Mouse (Mus musculus) midbrain, embryonic 15.5 days (tissue): Measurements from ENCODE around the gene Wnt2b. TPM values are rescaled to one million over a fixed set of nuclear protein-coding genes. Genes with fewer than 3 reads are reported as not detected.

ENCODE experiments used
- ATAC-seq: fragments of 200-750 bp; cut with Nextera tagmentation; replicated peaks from 2 replicates; pipeline ENCODE4 v1.8.0; 2017; ENCODE audit warnings: moderate TSS enrichment
- H3K27ac ChIP-seq: fragments of 300-500 bp; sonication (generic); 2 replicates; pipeline ENCODE4 v1.5.1; 2015; ENCODE audit warnings: mild to moderate bottlenecking, inconsistent platforms
- H3K27me3 ChIP-seq: fragments of 300-500 bp; sonication (generic); replicated peaks from 2 replicates; pipeline ENCODE4 v1.6.1; 2015; ENCODE audit warnings: inconsistent platforms
- H3K36me3 ChIP-seq: fragments of 300-500 bp; sonication (generic); replicated peaks from 2 replicates; pipeline ENCODE4 v1.6.1; 2015; ENCODE audit warnings: inconsistent platforms
- H3K4me1 ChIP-seq: fragments of 300-500 bp; sonication (generic); 2 replicates; pipeline ENCODE4 v1.6.1; 2015; ENCODE audit warnings: inconsistent platforms
- H3K4me2 ChIP-seq: fragments of 300-500 bp; sonication (generic); 2 replicates; pipeline ENCODE4 v1.6.1; 2015; ENCODE audit warnings: inconsistent platforms, mild to moderate bottlenecking, moderate library complexity
- H3K4me3 ChIP-seq: fragments of 300-500 bp; sonication (generic); 2 replicates; pipeline ENCODE4 v1.5.1; 2015; ENCODE audit warnings: mild to moderate bottlenecking, inconsistent platforms
- H3K9ac ChIP-seq: fragments of 300-500 bp; sonication (generic); 2 replicates; pipeline ENCODE4 v1.6.1; 2015; ENCODE audit warnings: mild to moderate bottlenecking, inconsistent platforms
- H3K9me3 ChIP-seq: fragments of 300-500 bp; sonication (generic); 2 replicates; pipeline ENCODE4 v1.6.1; 2016; ENCODE audit warnings: inconsistent platforms
- WGBS: fragments of 180-500 bp; shearing (Covaris S2); methylation state at CpG from one replicate; pipeline ENCODE4 v1.1.7; 2015; ENCODE audit warnings: mixed read lengths; 5-methylcytosine and 5-hydroxymethylcytosine counted together
- polyA plus RNA-seq: library from polyadenylated mRNA; unstranded; fragments of >200 nt; fragmentation: Nextera tagmentation; extraction: Ambion mirVana; gene quantifications from 2 replicates; pipeline ENCODE4 v1.2.1, GENCODE M21; 2015

The Wnt2b gene
- polyA plus RNA-seq, 1 experiment from 2014 or later, result 1.2 TPM

- Histone ChIP-seq H3K9ac (no peak overlapping the region), H3K27ac (no peak overlapping the region), H3K4me2 (no peak overlapping the region), H3K36me3 (peaks cover 8% of the 10 kb centered on the region; the same call in 1 of the 2 replicates), H3K9me3 (no peaks in the 10 kb centered on the region), H3K4me1 (no peaks in the 10 kb centered on the region), H3K4me3 (no peak overlapping the region), H3K27me3 (no peaks in the 10 kb centered on the region)
- WGBS, result 96% methylated on average over 6 of the region's 6 CpGs
- no peak for ATAC-seq
Measured at GRCm38 (mm10) chr3:104929385-104929784, 32.3 kb downstream of the Wnt2b start.

GRCm38 (mm10) chr3:104914986-104915385 is 46.7 kb downstream of the Wnt2b start:
- WGBS, result 10% methylated on average over 3 of the region's 3 CpGs

GRCm38 (mm10) chr3:104909195-104909594 is 52.5 kb downstream of the Wnt2b start:
- no peaks in the 10 kb centered on the region for H3K4me1 ChIP-seq
- no peaks in the 10 kb centered on the region for H3K9me3 ChIP-seq
- H3K9ac ChIP-seq, result no peak overlapping the region
- peaks cover 4% of the 10 kb centered on the region; the same call in 1 of the 2 replicates for H3K36me3 ChIP-seq
- WGBS, result 84% methylated on average over 6 of the region's 6 CpGs
- H3K4me2 ChIP-seq, result no peak overlapping the region
- H3K27me3 ChIP-seq, result no peaks in the 10 kb centered on the region
- no peak overlapping the region for H3K4me3 ChIP-seq
- H3K27ac ChIP-seq, result no peak overlapping the region
- no peak for ATAC-seq

More at GRCm38 (mm10) chr3:104914986-104915385, 46.7 kb downstream of the Wnt2b start:
- 0 out of 2 replicates have a peak, but pooled peaks cover 8% of the 10 kb centered on the region for H3K36me3 ChIP-seq
- H3K4me3 ChIP-seq, result no peak overlapping the region
- no peak overlapping the region for H3K27ac ChIP-seq
- no peak overlapping the region for H3K9ac ChIP-seq
- H3K9me3 ChIP-seq, result no peaks in the 10 kb centered on the region
- H3K4me2 ChIP-seq, result no peak overlapping the region
- H3K27me3 ChIP-seq, result no peaks in the 10 kb centered on the region
- H3K4me1 ChIP-seq, result no peaks in the 10 kb centered on the region; the same call in 1 of the 2 replicates
- ATAC-seq, result no peak

GRCm38 (mm10) chr3:104906007-104906406 is 55.7 kb downstream of the Wnt2b start:
- Histone ChIP-seq H3K27ac (no peak overlapping the region), H3K27me3 (no peaks in the 10 kb centered on the region), H3K4me1 (no peaks in the 10 kb centered on the region), H3K4me2 (no peak overlapping the region), H3K9ac (no peak overlapping the region), H3K4me3 (no peak overlapping the region), H3K9me3 (no peaks in the 10 kb centered on the region), H3K36me3 (peaks cover 8% of the 10 kb centered on the region; the same call in 1 of the 2 replicates)
- WGBS, result 92% methylated on average over 3 of the region's 3 CpGs
- no peak for ATAC-seq

- Histone ChIP-seq H3K4me1 (no peaks in the 10 kb centered on the region), H3K4me2 (no peak overlapping the region), H3K9me3 (no peaks in the 10 kb centered on the region), H3K4me3 (no peak overlapping the region), H3K36me3 (peaks cover 4% of the 10 kb centered on the region; the same call in 1 of the 2 replicates), H3K27me3 (no peaks in the 10 kb centered on the region), H3K27ac (no peak overlapping the region), H3K9ac (no peak overlapping the region)
- no peak for ATAC-seq
- WGBS, result 90% methylated on average over 4 of the region's 4 CpGs
Measured at GRCm38 (mm10) chr3:104905389-104905788, 56.3 kb downstream of the Wnt2b start.

- Histone ChIP-seq H3K27ac (no peak overlapping the region), H3K4me3 (no peak overlapping the region), H3K36me3 (peaks cover 18% of the 10 kb centered on the region), H3K9me3 (no peaks in the 10 kb centered on the region), H3K4me2 (no peak overlapping the region), H3K27me3 (no peaks in the 10 kb centered on the region), H3K9ac (no peak overlapping the region), H3K4me1 (no peaks in the 10 kb centered on the region)
- 97% methylated on average over 4 of the region's 4 CpGs for WGBS
- ATAC-seq, result no peak
Measured at GRCm38 (mm10) chr3:104901154-104901553, 60.6 kb downstream of the Wnt2b start.

- Histone ChIP-seq H3K4me2 (no peak overlapping the region), H3K9ac (no peak overlapping the region), H3K4me1 (no peaks in the 10 kb centered on the region), H3K27me3 (no peaks in the 10 kb centered on the region), H3K9me3 (no peaks in the 10 kb centered on the region), H3K27ac (no peak overlapping the region), H3K4me3 (no peak overlapping the region), H3K36me3 (peaks cover 36% of the 10 kb centered on the region)
- WGBS, result 83% methylated on average over 3 of the region's 3 CpGs
- no peak for ATAC-seq
Measured at GRCm38 (mm10) chr3:104896141-104896540, 65.6 kb downstream of the Wnt2b start.

Other genes with a start within 250 kb of the Wnt2b start
- 0.59 and 0.93 TPM in 2 replicates for gene Ppm1j, start 180.9 kb downstream of the Wnt2b start, polyA plus RNA-seq
- gene Fam19a3, start 180.1 kb downstream of the Wnt2b start, polyA plus RNA-seq, result 0.05 and 0.10 TPM in 2 replicates
- gene Rhoc, start 173.5 kb downstream of the Wnt2b start, polyA plus RNA-seq, result 43.8 and 46.0 TPM in 2 replicates
- 9.7 and 10.6 TPM in 2 replicates for gene Mov10, start 143.4 kb downstream of the Wnt2b start, polyA plus RNA-seq
- 31.8 and 35.1 TPM in 2 replicates for gene St7l, start 97.9 kb downstream of the Wnt2b start, polyA plus RNA-seq
- gene Capza1, start 97.4 kb downstream of the Wnt2b start, polyA plus RNA-seq, result 157 and 164 TPM in 2 replicates
- gene Cttnbp2nl, start 91.2 kb upstream of the Wnt2b start, polyA plus RNA-seq, result 60.6 and 60.9 TPM in 2 replicates
- not detected in 2 replicates for gene 4930564D02Rik, start 104.9 kb upstream of the Wnt2b start, polyA plus RNA-seq